Mouse (Mus musculus): ENCODE measurements at regions not wholly inside any gene's neighbourhood (a gene's known extent, or its start where the extent isn't known, plus 50 kb on each side); places are given as distances from the start of the nearest gene placed in this dataset.

- Histone ChIP-seq H3K9me3 (replicated peaks; ENCODE audit: insufficient read depth, low read length) (no peaks in the 10 kb centered on the region), H3K4me1 (ENCODE audit: control insufficient read depth in 1 of 2, insufficient read depth in 2 of 2, low read length in 2 of 2) (no peaks in the 10 kb centered on the region), H3K27me3 (ENCODE audit: control insufficient read depth in 1 of 2, insufficient read depth in 2 of 2, low read length in 2 of 2) (no peaks in the 10 kb centered on the region), H3K36me3 (ENCODE audit: control insufficient read depth in 1 of 2, insufficient read depth in 2 of 2, low read length in 2 of 2) (no peaks in the 10 kb centered on the region), H3K9ac (ENCODE audit: control insufficient read depth, low read depth, low read length, poor library complexity, severe bottlenecking) (no peak overlapping the region), H3K27ac (ENCODE audit: control insufficient read depth, low read depth, low read length) (no peak overlapping the region), H3K79me2 (ENCODE audit: control insufficient read depth, insufficient read depth, low read length, poor library complexity) (no peaks in the 10 kb centered on the region), H3K4me3 (ENCODE audit: control insufficient read depth in 1 of 2, insufficient read depth in 1 of 2, low read depth in 2 of 2, low read length in 2 of 2) (no peak overlapping the region)
- no peak for DNase-seq (ENCODE audit: low read depth, low spot score)
- TF ChIP-seq ELF1 (IDR thresholded peaks at IDR 0.05; ENCODE audit: low read depth, low read length) (no peak), BHLHE40 (IDR thresholded peaks at IDR 0.05; ENCODE audit: borderline replicate concordance, low read depth, low read length) (no peak), TBP (IDR thresholded peaks at IDR 0.05; ENCODE audit: low read depth, low read length) (no peak), NRF1 (IDR thresholded peaks at IDR 0.05; ENCODE audit: insufficient read depth, low read depth, low read length, poor library complexity, severe bottlenecking) (no peak), POLR2AphosphoS5 (IDR thresholded peaks at IDR 0.05; ENCODE audit: borderline replicate concordance, low read depth, low read length) (no peak), CTCF (IDR thresholded peaks at IDR 0.05 in 2 of 3, conservative IDR thresholded peaks at IDR 0.05 in 1 of 3; ENCODE audit: control insufficient read depth in 1 of 3, insufficient read depth in 1 of 3, low read depth in 2 of 3, low read length in 3 of 3, poor library complexity in 1 of 3, severe bottlenecking in 1 of 3) (no peak), E2F4 (IDR thresholded peaks at IDR 0.05; ENCODE audit: borderline replicate concordance, low read depth, low read length) (no peak)
Observed at GRCm38 (mm10) chr3:4856571-4856970, 894.0 kb upstream of the Gm8797 start.

DNA sequence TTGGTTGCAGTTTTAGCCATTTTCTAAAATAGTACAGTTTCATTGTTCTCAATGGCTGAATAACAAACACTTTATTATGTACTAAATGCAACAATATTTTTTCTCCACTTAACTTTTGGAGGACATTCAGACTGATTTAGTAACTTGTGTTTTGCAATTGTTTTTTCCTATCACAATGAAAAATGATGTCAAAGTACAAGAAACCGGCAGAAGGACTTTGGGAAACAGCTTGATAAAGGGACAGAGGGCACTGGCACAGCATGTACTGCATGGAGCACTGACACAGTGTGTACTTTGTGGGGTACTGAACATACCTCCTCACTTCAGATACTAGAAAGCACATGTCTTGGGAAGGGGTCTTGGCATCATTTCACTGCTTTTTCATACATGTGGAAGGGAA is 884.4 kb upstream of the Gm8797 start:
- TF ChIP-seq ELF1 (IDR thresholded peaks at IDR 0.05; ENCODE audit: low read depth, low read length) (no peak), E2F4 (IDR thresholded peaks at IDR 0.05; ENCODE audit: borderline replicate concordance, low read depth, low read length) (no peak), CTCF (IDR thresholded peaks at IDR 0.05 in 2 of 3, conservative IDR thresholded peaks at IDR 0.05 in 1 of 3; ENCODE audit: control insufficient read depth in 1 of 3, insufficient read depth in 1 of 3, low read depth in 2 of 3, low read length in 3 of 3, poor library complexity in 1 of 3, severe bottlenecking in 1 of 3) (no peak), MAZ (IDR thresholded peaks at IDR 0.05; ENCODE audit: low read depth, low read length) (no peak), SIN3A (IDR thresholded peaks at IDR 0.05; ENCODE audit: low read length) (no peak), EP300 (IDR thresholded peaks at IDR 0.05; ENCODE audit: low read depth in 1 of 2, low read length in 2 of 2) (no peak), CHD2 (IDR thresholded peaks at IDR 0.05; ENCODE audit: low read length) (no peak), MXI1 (IDR thresholded peaks at IDR 0.05; ENCODE audit: low read depth, low read length) (no peak), TCF12 (IDR thresholded peaks at IDR 0.05; ENCODE audit: low read depth, low read length) (no peak), USF2 (IDR thresholded peaks at IDR 0.05; ENCODE audit: borderline replicate concordance in 1 of 2, insufficient read depth in 1 of 2, low read depth in 1 of 2, low read length in 2 of 2) (no peak), POLR2A (IDR thresholded peaks at IDR 0.05; ENCODE audit: control insufficient read depth in 1 of 2, insufficient read depth in 1 of 2, low read depth in 1 of 2, low read length in 2 of 2, poor library complexity in 1 of 2) (no peak)
- DNase-seq (ENCODE audit: low read depth, low spot score) = no peak
- Histone ChIP-seq H3K4me1 (ENCODE audit: control insufficient read depth in 1 of 2, insufficient read depth in 2 of 2, low read length in 2 of 2) (no peaks in the 10 kb centered on the region), H3K4me3 (ENCODE audit: control insufficient read depth in 1 of 2, insufficient read depth in 1 of 2, low read depth in 2 of 2, low read length in 2 of 2) (no peak overlapping the region), H3K27me3 (ENCODE audit: control insufficient read depth in 1 of 2, insufficient read depth in 2 of 2, low read length in 2 of 2) (no peaks in the 10 kb centered on the region), H3K9ac (ENCODE audit: control insufficient read depth, low read depth, low read length, poor library complexity, severe bottlenecking) (no peak overlapping the region), H3K27ac (ENCODE audit: control insufficient read depth, low read depth, low read length) (no peak overlapping the region), H3K79me2 (ENCODE audit: control insufficient read depth, insufficient read depth, low read length, poor library complexity) (no peaks in the 10 kb centered on the region), H3K9me3 (replicated peaks; ENCODE audit: insufficient read depth, low read length) (no peaks in the 10 kb centered on the region), H3K36me3 (ENCODE audit: control insufficient read depth in 1 of 2, insufficient read depth in 2 of 2, low read length in 2 of 2) (no peaks in the 10 kb centered on the region)
